ENCODE assay signal across 8 mouse cellular contexts in the genomic region with DNA sequence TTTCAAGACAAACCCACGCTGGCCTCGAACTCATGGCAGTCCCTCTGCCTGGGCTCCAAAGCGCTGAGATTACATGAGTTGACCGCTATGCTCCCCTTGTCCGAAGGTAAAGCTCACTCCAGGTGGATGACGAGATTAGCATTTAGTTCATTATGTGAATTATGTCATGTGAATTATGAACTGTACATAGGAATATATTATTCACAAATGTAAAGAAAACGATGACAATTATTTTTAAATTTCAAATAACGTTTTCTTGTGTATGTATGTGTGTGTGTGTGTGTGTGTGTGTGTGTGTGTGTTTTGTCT. TPM values are rescaled to one million over a fixed set of nuclear protein-coding genes. Genes with fewer than 3 reads are reported as not detected.
DNase-seq lines count a peak whose midpoint lies in the region; ATAC-seq and TF ChIP-seq lines count a peak whose summit lies in the region.

No protein-coding gene starts in this region.

- peak overlapping the region; percentile 56 for H3K27ac ChIP-seq in liver, adult 2 months (replicated peaks; ENCODE audit: insufficient read depth, low read depth, low read length)
- 0 out of 2 replicates have a peak overlapping the region, but pooled peaks have one; percentile 8 for H3K27ac ChIP-seq in embryonic facial prominence, embryonic 14.5 days (replicated peaks; ENCODE audit: low read depth, low read length)
- 0 out of 2 replicates have a peak overlapping the region, but pooled peaks have one; percentile 90 for H3K27ac ChIP-seq in intestine, embryonic 15.5 days

- no peaks in the 10 kb centered on the region for H3K9me3 ChIP-seq in embryonic facial prominence, embryonic 14.5 days (ENCODE audit: control insufficient read depth, low read length)
- H3K9me3 ChIP-seq in intestine, embryonic 15.5 days: no peaks in the 10 kb centered on the region

- H3K4me3 ChIP-seq in liver, adult 2 months (ENCODE audit: insufficient read depth, low read depth, low read length): peak overlapping the region; percentile 83
- peak overlapping the region; percentile 81 for H3K4me3 ChIP-seq in embryonic facial prominence, embryonic 14.5 days (ENCODE audit: low read depth, low read length)
- peak overlapping the region; percentile 79 for H3K4me3 ChIP-seq in intestine, embryonic 15.5 days (replicated peaks)
- peak overlapping the region; percentile 60 for H3K4me3 ChIP-seq in myocyte

- no peaks in the 10 kb centered on the region for H3K27me3 ChIP-seq in liver, adult 2 months (ENCODE audit: control insufficient read depth, insufficient read depth, low read length)
- H3K27me3 ChIP-seq in embryonic facial prominence, embryonic 14.5 days (replicated peaks; ENCODE audit: control insufficient read depth, insufficient read depth, low read length): no peaks in the 10 kb centered on the region
- H3K27me3 ChIP-seq in intestine, embryonic 15.5 days (replicated peaks): no peaks in the 10 kb centered on the region
- H3K27me3 ChIP-seq in myocyte (ENCODE audit: control insufficient read depth, insufficient read depth, insufficient read length): no peaks in the 10 kb centered on the region

- TF ChIP-seq CTCF in liver, adult 2 months (IDR thresholded peaks at IDR 0.05; ENCODE audit: low read depth, low read length): no peak

- WGBS in liver, adult 2 months: 0% methylated on average over 8 of the region's 8 CpGs
- 4% methylated on average over 8 of the region's 8 CpGs for WGBS in embryonic facial prominence, embryonic 14.5 days
- 4% methylated on average over 8 of the region's 8 CpGs for WGBS in intestine, embryonic 15.5 days

- H3K9ac ChIP-seq in liver, adult 2 months (ENCODE audit: low read depth, low read length): peak overlapping the region; percentile 57
- peak overlapping the region; percentile 55 for H3K9ac ChIP-seq in embryonic facial prominence, embryonic 14.5 days (ENCODE audit: low read depth, low read length)
- peak overlapping the region; percentile 15; the same call in 1 of the 2 replicates for H3K9ac ChIP-seq in intestine, embryonic 15.5 days

- peak overlapping the region; percentile 75 for H3K4me2 ChIP-seq in embryonic facial prominence, embryonic 14.5 days (ENCODE audit: low read depth, low read length)
- H3K4me2 ChIP-seq in intestine, embryonic 15.5 days (replicated peaks): peak overlapping the region; percentile 90
- peak overlapping the region; percentile 98 for H3K4me2 ChIP-seq in myocyte (ENCODE audit: low read depth)

- TF ChIP-seq POLR2A in liver, adult 2 months (IDR thresholded peaks at IDR 0.05; ENCODE audit: extremely low read depth, insufficient read depth, low read length): no peak
- no peak for TF ChIP-seq POLR2A in myocyte (IDR thresholded peaks at IDR 0.05; ENCODE audit: insufficient read length, low read depth)

- no peak for DNase-seq in liver, adult 2 months (ENCODE audit: extremely low read depth, low read depth, low spot score)
- no peak for DNase-seq in liver
- DNase-seq in embryonic facial prominence, embryonic 14.5 days (ENCODE audit: low spot score): no peak
- DNase-seq in adrenal gland, adult 18-20 months (ENCODE audit: low spot score in 2 of 2): no peak
- DNase-seq in urinary bladder, postnatal 4 days (ENCODE audit: low spot score in 2 of 2): no peak

- peaks cover 16% of the 10 kb centered on the region for H3K36me3 ChIP-seq in liver, adult 2 months (ENCODE audit: control insufficient read depth, insufficient read depth, low read length)
- peaks cover 29% of the 10 kb centered on the region for H3K36me3 ChIP-seq in embryonic facial prominence, embryonic 14.5 days (ENCODE audit: control insufficient read depth, insufficient read depth, low read length)
- H3K36me3 ChIP-seq in intestine, embryonic 15.5 days: 0 out of 2 replicates have a peak, but pooled peaks cover 6% of the 10 kb centered on the region
- no peaks in the 10 kb centered on the region for H3K36me3 ChIP-seq in myocyte (ENCODE audit: control insufficient read depth, insufficient read depth)

- peaks cover 4% of the 10 kb centered on the region for H3K4me1 ChIP-seq in liver, adult 2 months (ENCODE audit: control insufficient read depth, insufficient read depth, low read length)
- peaks cover 7% of the 10 kb centered on the region; the same call in 1 of the 2 replicates for H3K4me1 ChIP-seq in embryonic facial prominence, embryonic 14.5 days (ENCODE audit: control insufficient read depth, insufficient read depth, low read length)
- H3K4me1 ChIP-seq in intestine, embryonic 15.5 days (replicated peaks): 0 out of 2 replicates have a peak, but pooled peaks cover 6% of the 10 kb centered on the region

- peaks cover 3% of the 10 kb centered on the region; the same call in 1 of the 2 replicates for H3K79me2 ChIP-seq in liver, adult 2 months (ENCODE audit: control insufficient read depth, insufficient read depth, low read length)
- H3K79me2 ChIP-seq in myocyte (ENCODE audit: control insufficient read depth, insufficient read depth): peaks cover 8% of the 10 kb centered on the region

- H3ac ChIP-seq in myocyte (ENCODE audit: control insufficient read depth, insufficient read length): peak overlapping the region; percentile 5

- ATAC-seq in embryonic facial prominence, embryonic 14.5 days (ENCODE audit: low read depth): peak; percentile 3; the same call in 1 of the 2 replicates
- peak; percentile 48 for ATAC-seq in intestine, embryonic 15.5 days
- no peak for ATAC-seq in activated CD4-positive, CD25-positive, alpha-beta regulatory T cell, adult 4 months

TF ChIP-seq in myocyte, 11 proteins besides CTCF, POLR2A, EP300 and RAD21:
- TF ChIP-seq POLR2AphosphoS2 (IDR thresholded peaks at IDR 0.05; ENCODE audit: insufficient read length, low read depth) (no peak), E2F4 (IDR thresholded peaks at IDR 0.05; ENCODE audit: insufficient read depth) (no peak), MYOG (IDR thresholded peaks at IDR 0.05; ENCODE audit: control insufficient read depth in 1 of 3, insufficient read depth in 1 of 3, insufficient read length in 2 of 3, low read depth in 2 of 3) (no peak), CEBPB (IDR thresholded peaks at IDR 0.05; ENCODE audit: insufficient read depth, poor library complexity, severe bottlenecking) (no peak), REST (IDR thresholded peaks at IDR 0.05; ENCODE audit: insufficient read depth, insufficient read length) (no peak), SRF (IDR thresholded peaks at IDR 0.05; ENCODE audit: control insufficient read depth, insufficient read length, low read depth) (no peak), TCF3 (IDR thresholded peaks at IDR 0.05; ENCODE audit: insufficient read length, low read depth) (no peak), MYOD1 (IDR thresholded peaks at IDR 0.05; ENCODE audit: control insufficient read depth in 1 of 3, insufficient read length in 2 of 3, low read depth in 2 of 3) (no peak), MAX (IDR thresholded peaks at IDR 0.05; ENCODE audit: low read depth) (no peak), TCF12 (IDR thresholded peaks at IDR 0.05; ENCODE audit: insufficient read depth, poor library complexity, severe bottlenecking) (no peak), USF1 (IDR thresholded peaks at IDR 0.05; ENCODE audit: low read depth) (no peak)

RNA-seq across cellular contexts. Expression of a gene that starts 0.3 kb away (rescaled TPM):
- total RNA-seq in liver, adult 2 months (2014; rRNA removed): 4.5 and 4.9 TPM in 2 replicates
- polyA plus RNA-seq in liver, adult 2 months (2012; rRNA removed): 0.56 and 0.66 TPM in 2 replicates
- 5.2 and 6.5 TPM in 2 replicates for polyA plus RNA-seq in embryonic facial prominence, embryonic 14.5 days (2014; fragmentation: Nextera tagmentation; extraction: Ambion mirVana)
- polyA plus RNA-seq in intestine, embryonic 15.5 days (2015; fragmentation: Nextera tagmentation; extraction: Ambion mirVana): 3.7 and 4.6 TPM in 2 replicates
- polyA plus RNA-seq in myocyte (2012; fragmentation: generic; extraction: Trizol): 0.96 TPM
- total RNA-seq in adrenal gland, adult 18-20 months (2021): 1 to 10 TPM; 3.3 to 4.1 TPM
- polyA plus RNA-seq in activated CD4-positive, CD25-positive, alpha-beta regulatory T cell, adult 4 months (2017; shearing (Covaris generic)): 1 to 10 TPM; 7.4 to 7.7 TPM

RNA-seq across cellular contexts. Expression of a gene that starts 13.3 kb away (rescaled TPM):
- total RNA-seq in liver, adult 2 months (2014; rRNA removed): not detected in 2 replicates
- not detected in 2 replicates for polyA plus RNA-seq in liver, adult 2 months (2012; rRNA removed)
- 0.07 TPM in 1 of 2 replicates, not detected in the other for polyA plus RNA-seq in embryonic facial prominence, embryonic 14.5 days (2014; fragmentation: Nextera tagmentation; extraction: Ambion mirVana)
- polyA plus RNA-seq in intestine, embryonic 15.5 days (2015; fragmentation: Nextera tagmentation; extraction: Ambion mirVana): 0.27 and 0.34 TPM in 2 replicates
- not detected for polyA plus RNA-seq in myocyte (2012; fragmentation: generic; extraction: Trizol)
- total RNA-seq in adrenal gland, adult 18-20 months (2021): not detected
- polyA plus RNA-seq in activated CD4-positive, CD25-positive, alpha-beta regulatory T cell, adult 4 months (2017; shearing (Covaris generic)): not detected

RNA-seq across cellular contexts. Expression of a gene that starts 34.4 kb away (rescaled TPM):
- total RNA-seq in liver, adult 2 months (2014; rRNA removed): 63.7 and 78.6 TPM in 2 replicates
- 122 and 134 TPM in 2 replicates for polyA plus RNA-seq in liver, adult 2 months (2012; rRNA removed)
- 256 and 271 TPM in 2 replicates for polyA plus RNA-seq in embryonic facial prominence, embryonic 14.5 days (2014; fragmentation: Nextera tagmentation; extraction: Ambion mirVana)
- 201 and 207 TPM in 2 replicates for polyA plus RNA-seq in intestine, embryonic 15.5 days (2015; fragmentation: Nextera tagmentation; extraction: Ambion mirVana)
- polyA plus RNA-seq in myocyte (2012; fragmentation: generic; extraction: Trizol): 197 TPM
- 100 to 1,000 TPM; 171 to 177 TPM for total RNA-seq in adrenal gland, adult 18-20 months (2021)
- polyA plus RNA-seq in activated CD4-positive, CD25-positive, alpha-beta regulatory T cell, adult 4 months (2017; shearing (Covaris generic)): 10 to 100 TPM; 11.4 to 17.9 TPM

RNA-seq across cellular contexts. Expression of a gene that starts 37.3 kb away (rescaled TPM):
- 1.3 TPM in 2 replicates for total RNA-seq in liver, adult 2 months (2014; rRNA removed)
- polyA plus RNA-seq in liver, adult 2 months (2012; rRNA removed): 1.8 and 2.6 TPM in 2 replicates
- 6.4 and 6.7 TPM in 2 replicates for polyA plus RNA-seq in embryonic facial prominence, embryonic 14.5 days (2014; fragmentation: Nextera tagmentation; extraction: Ambion mirVana)
- polyA plus RNA-seq in intestine, embryonic 15.5 days (2015; fragmentation: Nextera tagmentation; extraction: Ambion mirVana): 6.1 and 7.3 TPM in 2 replicates
- 2.5 TPM for polyA plus RNA-seq in myocyte (2012; fragmentation: generic; extraction: Trizol)
- 1 to 10 TPM; 4.0 to 5.9 TPM for total RNA-seq in adrenal gland, adult 18-20 months (2021)
- polyA plus RNA-seq in activated CD4-positive, CD25-positive, alpha-beta regulatory T cell, adult 4 months (2017; shearing (Covaris generic)): 1 to 10 TPM; 6.4 to 9.2 TPM

RNA-seq across cellular contexts. Expression of a gene that starts 44.4 kb away (rescaled TPM):
- total RNA-seq in liver, adult 2 months (2014; rRNA removed): 0.37 and 1.1 TPM in 2 replicates
- polyA plus RNA-seq in liver, adult 2 months (2012; rRNA removed): not detected in 2 replicates
- polyA plus RNA-seq in embryonic facial prominence, embryonic 14.5 days (2014; fragmentation: Nextera tagmentation; extraction: Ambion mirVana): 14.9 and 20.8 TPM in 2 replicates
- polyA plus RNA-seq in intestine, embryonic 15.5 days (2015; fragmentation: Nextera tagmentation; extraction: Ambion mirVana): 39.9 and 40.0 TPM in 2 replicates
- 0.88 TPM for polyA plus RNA-seq in myocyte (2012; fragmentation: generic; extraction: Trizol)
- total RNA-seq in adrenal gland, adult 18-20 months (2021): 1 to 10 TPM; 5.8 to 6.0 TPM
- polyA plus RNA-seq in activated CD4-positive, CD25-positive, alpha-beta regulatory T cell, adult 4 months (2017; shearing (Covaris generic)): 1 to 10 TPM; 1.8 to 4.2 TPM

Comparison
In these comparisons a context has a peak if more than half of its experiments do, and no peak if none do; other contexts are left out.
1. H3K27ac ChIP-seq: peak in every context shown above with its lines; median percentile 90 in intestine, embryonic 15.5 days; 56 in liver, adult 2 months; 8 in embryonic facial prominence, embryonic 14.5 days.